Mouse (Mus musculus) A20 (cell line): ENCODE data around the gene Gm20903.
"Not testable (repeated sequence)": the region's sequence is repeated elsewhere in the genome, so short reads cannot be mapped to it uniquely, and the experiment has no call there.

Experiments
- DNase-seq: peaks from one replicate; pipeline ENCODE4 v3.0.0-alpha.2; 2011; ENCODE audit warnings: low read depth, low spot score

Gene Gm20903

DNA sequence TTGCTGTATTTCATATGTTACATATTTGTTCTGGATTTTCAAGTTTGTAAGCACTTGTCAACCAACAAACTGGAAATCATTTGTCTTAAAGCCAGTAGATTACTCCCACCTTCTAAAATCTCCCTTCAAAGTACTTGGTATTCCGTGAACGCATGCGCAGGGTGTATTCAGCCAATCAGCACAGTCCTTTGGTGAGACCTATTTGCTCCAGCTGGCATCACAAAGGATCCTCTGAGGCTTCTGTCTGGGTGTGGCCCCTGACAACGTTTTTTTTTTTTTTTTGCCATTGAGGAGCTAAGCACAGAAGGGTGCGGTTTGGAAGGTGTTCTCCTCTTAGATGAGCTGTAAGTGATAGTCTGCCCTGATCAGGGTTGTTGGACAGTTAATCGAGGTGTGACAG lies at the start of gene Gm20903:
Gene Gm20903, plus strand, starts transcription at position 301 of the 400 bp plus-strand sequence.
- not testable (repeated sequence) for DNase-seq
